Mouse (Mus musculus) hindbrain, embryonic 15.5 days (tissue): ENCODE measurements around the gene Adm2. TPM values are rescaled to one million over a fixed set of nuclear protein-coding genes. Genes with fewer than 3 reads are reported as not detected.

ENCODE experiments used
- ATAC-seq: fragments of 200-750 bp; cut with Nextera tagmentation; 2 replicates; pipeline ENCODE4 v1.8.0; 2017; ENCODE audit warnings: low read depth, moderate number of reproducible peaks, moderate TSS enrichment; ENCODE audit not compliant: low FRiP score
- H3K27ac ChIP-seq: fragments of 300-500 bp; sonication (generic); replicated peaks from 2 replicates; pipeline ENCODE4 v1.5.1; 2015; ENCODE audit warnings: mild to moderate bottlenecking, inconsistent platforms
- H3K27me3 ChIP-seq: fragments of 300-500 bp; sonication (generic); 2 replicates; pipeline ENCODE4 v1.6.1; 2015; ENCODE audit warnings: control low read depth, inconsistent platforms
- H3K36me3 ChIP-seq: fragments of 300-500 bp; sonication (generic); 2 replicates; pipeline ENCODE4 v1.6.1; 2015; ENCODE audit warnings: control low read depth, inconsistent platforms
- H3K4me1 ChIP-seq: fragments of 300-500 bp; sonication (generic); replicated peaks from 2 replicates; pipeline ENCODE4 v1.6.1; 2015; ENCODE audit warnings: control low read depth, inconsistent platforms
- H3K4me2 ChIP-seq: fragments of 300-500 bp; sonication (generic); 2 replicates; pipeline ENCODE4 v1.6.1; 2015; ENCODE audit warnings: moderate library complexity, mild to moderate bottlenecking, inconsistent platforms
- H3K4me3 ChIP-seq: fragments of 300-500 bp; sonication (generic); 2 replicates; pipeline ENCODE4 v1.5.1; 2015; ENCODE audit warnings: mild to moderate bottlenecking, inconsistent platforms
- H3K9ac ChIP-seq: fragments of 300-500 bp; sonication (generic); 2 replicates; pipeline ENCODE4 v1.6.1; 2015; ENCODE audit warnings: inconsistent platforms
- H3K9me3 ChIP-seq: fragments of 300-500 bp; sonication (generic); 2 replicates; pipeline ENCODE4 v1.6.1; 2016; ENCODE audit warnings: control low read depth, inconsistent platforms
- WGBS: fragments of 180-500 bp; shearing (Covaris S2); methylation state at CpG from one replicate; pipeline ENCODE4 v1.1.7; 2015; 5-methylcytosine and 5-hydroxymethylcytosine counted together
- polyA plus RNA-seq: library from polyadenylated mRNA; unstranded; fragments of >200 nt; fragmentation: Nextera tagmentation; extraction: Ambion mirVana; gene quantifications from 2 replicates; pipeline ENCODE4 v1.2.1, GENCODE M21; 2015

Gene Adm2
- polyA plus RNA-seq, 1 experiment from 2014 or later = not detected

- no peak for ATAC-seq
- no peaks in the 10 kb centered on the region for H3K36me3 ChIP-seq
- H3K27ac ChIP-seq = no peak overlapping the region
- H3K9me3 ChIP-seq = no peaks in the 10 kb centered on the region
- H3K27me3 ChIP-seq = no peaks in the 10 kb centered on the region
- WGBS = 50% methylated on average over 1 of the region's 1 CpGs
- no peak overlapping the region for H3K9ac ChIP-seq
- no peaks in the 10 kb centered on the region for H3K4me1 ChIP-seq
- no peak overlapping the region for H3K4me2 ChIP-seq
- no peak overlapping the region for H3K4me3 ChIP-seq
Measured at GRCm38 (mm10) chr15:89341678-89342077, 19.2 kb downstream of the Adm2 start.

- 92% methylated on average over 3 of the region's 3 CpGs for WGBS
- H3K4me3 ChIP-seq = no peak overlapping the region
- no peak for ATAC-seq
- H3K27ac ChIP-seq = no peak overlapping the region
- no peaks in the 10 kb centered on the region for H3K27me3 ChIP-seq
- H3K4me2 ChIP-seq = no peak overlapping the region
- no peaks in the 10 kb centered on the region for H3K4me1 ChIP-seq
- H3K36me3 ChIP-seq = no peaks in the 10 kb centered on the region
- H3K9ac ChIP-seq = no peak overlapping the region
- no peaks in the 10 kb centered on the region for H3K9me3 ChIP-seq
Measured at GRCm38 (mm10) chr15:89343325-89343724, 20.8 kb downstream of the Adm2 start.

DNA sequence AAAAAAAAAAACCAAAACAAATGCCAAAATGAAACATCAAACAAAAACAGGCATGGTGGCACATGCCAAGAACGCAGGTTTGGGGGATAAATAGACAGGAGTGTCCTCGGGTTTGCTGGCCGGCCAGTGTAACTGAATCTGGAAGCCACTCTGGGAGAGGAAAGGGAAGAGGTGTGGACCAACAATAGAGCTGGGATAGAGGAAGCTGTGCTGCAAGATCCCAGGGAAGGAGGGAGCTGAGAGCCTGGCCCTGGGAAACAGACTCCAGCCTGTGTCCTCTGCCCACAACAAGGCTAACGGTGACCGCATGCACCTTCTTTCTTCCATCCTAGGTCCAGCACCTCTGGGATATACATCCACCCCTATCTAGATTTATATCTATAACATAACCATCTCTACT lies 27.9 kb downstream of the Adm2 start:
- peaks cover 13% of the 10 kb centered on the region for H3K4me1 ChIP-seq
- H3K9me3 ChIP-seq = no peaks in the 10 kb centered on the region
- no peak overlapping the region for H3K4me2 ChIP-seq
- ATAC-seq = no peak
- H3K4me3 ChIP-seq = no peak overlapping the region
- WGBS = 89% methylated on average over 5 of the region's 5 CpGs
- H3K9ac ChIP-seq = no peak overlapping the region
- H3K27me3 ChIP-seq = no peaks in the 10 kb centered on the region
- peaks cover 24% of the 10 kb centered on the region for H3K36me3 ChIP-seq
- no peak overlapping the region for H3K27ac ChIP-seq

DNA sequence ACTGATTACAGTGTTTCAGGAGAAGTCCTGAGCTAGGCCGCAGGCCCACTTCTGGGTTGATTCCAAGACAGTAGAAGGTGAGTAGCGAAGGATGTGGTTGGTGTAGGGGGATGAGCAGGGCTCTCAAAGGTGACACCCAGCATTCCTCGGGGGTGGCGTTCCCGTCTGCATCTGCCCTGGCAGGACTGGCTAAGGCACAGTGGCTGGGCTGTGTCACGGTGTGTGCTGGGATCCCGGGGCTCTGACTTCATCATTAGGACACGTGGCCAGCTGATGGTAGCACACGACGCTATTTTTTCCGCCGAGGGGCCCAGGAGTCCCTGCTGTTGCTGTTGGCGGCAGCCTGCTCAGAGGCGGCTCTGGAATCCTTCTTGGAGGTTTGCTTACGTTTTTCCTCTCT lies 28.8 kb downstream of the Adm2 start:
- H3K9ac ChIP-seq = no peak overlapping the region
- no peak for ATAC-seq
- no peak overlapping the region for H3K4me3 ChIP-seq
- H3K9me3 ChIP-seq = no peaks in the 10 kb centered on the region
- 93% methylated on average over 15 of the region's 15 CpGs for WGBS
- H3K36me3 ChIP-seq = peaks cover 24% of the 10 kb centered on the region
- no peak overlapping the region for H3K4me2 ChIP-seq
- H3K4me1 ChIP-seq = peaks cover 14% of the 10 kb centered on the region
- H3K27me3 ChIP-seq = no peaks in the 10 kb centered on the region
- no peak overlapping the region for H3K27ac ChIP-seq

DNA sequence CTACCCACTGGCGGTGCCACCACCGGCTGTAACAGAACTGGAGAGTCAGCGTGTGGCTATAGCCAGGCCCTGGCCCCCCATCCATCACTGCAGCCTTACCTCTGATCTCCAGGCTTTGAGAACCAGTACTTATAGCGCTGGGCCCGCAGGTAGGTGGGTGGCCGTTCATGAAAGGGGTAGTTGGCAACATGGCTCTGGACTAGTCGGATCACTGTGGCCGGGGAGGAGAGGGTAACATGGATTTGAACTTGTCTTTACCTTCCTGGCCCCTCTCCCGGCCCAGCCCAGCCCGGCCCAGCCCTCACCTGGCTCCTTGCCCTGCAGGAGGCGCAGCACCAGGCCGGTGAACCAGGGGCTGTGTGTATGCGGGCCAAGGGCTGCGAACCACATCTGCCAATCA lies 29.5 kb downstream of the Adm2 start:
- Histone ChIP-seq H3K4me2 (no peak overlapping the region), H3K27me3 (no peaks in the 10 kb centered on the region), H3K9ac (no peak overlapping the region), H3K36me3 (peaks cover 24% of the 10 kb centered on the region), H3K4me3 (no peak overlapping the region), H3K4me1 (peaks cover 22% of the 10 kb centered on the region), H3K9me3 (no peaks in the 10 kb centered on the region), H3K27ac (no peak overlapping the region)
- no peak for ATAC-seq
- WGBS = 95% methylated on average over 14 of the region's 14 CpGs

DNA sequence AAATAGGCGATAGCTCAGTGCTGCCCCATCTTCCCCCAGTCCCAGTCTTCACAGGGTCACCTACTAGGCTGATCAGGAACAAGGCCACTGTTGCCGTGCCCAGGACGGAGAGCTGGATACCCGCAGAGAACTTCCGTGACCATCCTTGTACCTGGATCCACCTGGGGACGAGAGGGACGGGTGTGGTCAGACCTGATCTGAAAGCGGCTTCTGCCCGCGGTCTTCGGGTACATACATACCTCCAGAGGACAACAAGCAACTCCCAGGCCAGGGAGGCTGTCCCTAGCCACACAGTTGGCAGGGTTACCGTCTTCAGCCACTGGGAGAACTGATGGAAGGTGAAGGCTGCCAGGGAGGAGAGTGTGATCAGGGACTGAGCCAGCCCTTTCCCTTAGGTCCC lies 30.3 kb downstream of the Adm2 start:
- H3K9me3 ChIP-seq = no peaks in the 10 kb centered on the region
- no peak overlapping the region for H3K9ac ChIP-seq
- ATAC-seq = no peak
- H3K4me1 ChIP-seq = peaks cover 29% of the 10 kb centered on the region
- H3K27ac ChIP-seq = no peak overlapping the region
- no peak overlapping the region for H3K4me2 ChIP-seq
- H3K4me3 ChIP-seq = no peak overlapping the region
- H3K36me3 ChIP-seq = peaks cover 24% of the 10 kb centered on the region
- 95% methylated on average over 12 of the region's 12 CpGs for WGBS
- no peaks in the 10 kb centered on the region for H3K27me3 ChIP-seq

DNA sequence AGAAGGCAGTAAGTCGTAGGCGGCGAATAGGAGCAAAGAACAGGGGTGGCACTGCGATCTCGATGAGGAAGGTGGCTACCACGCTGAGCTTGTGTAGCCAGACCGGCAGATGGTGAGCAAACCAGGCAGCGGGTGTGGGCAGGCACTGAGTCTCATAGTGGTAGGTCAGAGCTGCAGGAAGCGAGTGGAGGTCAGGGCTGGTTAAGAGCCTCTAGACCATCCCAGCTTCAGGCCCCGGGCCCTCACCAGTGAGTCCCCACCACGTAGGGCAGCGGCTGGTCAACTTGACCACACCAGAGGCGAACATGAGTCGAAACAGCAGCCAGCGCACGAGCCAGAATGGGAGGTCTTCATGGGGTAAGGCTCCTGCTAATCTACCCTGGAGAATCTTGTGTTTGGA lies 31.3 kb downstream of the Adm2 start:
- H3K4me1 ChIP-seq = peaks cover 34% of the 10 kb centered on the region
- peak overlapping the region; percentile 91; the same call in 1 of the 2 replicates for H3K4me2 ChIP-seq
- H3K9me3 ChIP-seq = no peaks in the 10 kb centered on the region
- WGBS = 96% methylated on average over 16 of the region's 16 CpGs
- peaks cover 24% of the 10 kb centered on the region for H3K36me3 ChIP-seq
- H3K9ac ChIP-seq = no peak overlapping the region
- no peaks in the 10 kb centered on the region for H3K27me3 ChIP-seq
- H3K27ac ChIP-seq = no peak overlapping the region
- no peak overlapping the region for H3K4me3 ChIP-seq
- no peak for ATAC-seq

GRCm38 (mm10) chr15:89354455-89354854 lies 31.9 kb downstream of the Adm2 start:
- Histone ChIP-seq H3K4me3 (peak overlapping the region; percentile 72), H3K4me1 (peaks cover 34% of the 10 kb centered on the region), H3K36me3 (peaks cover 24% of the 10 kb centered on the region), H3K9ac (peak overlapping the region; percentile 76), H3K27ac (no peak overlapping the region), H3K27me3 (no peaks in the 10 kb centered on the region), H3K9me3 (no peaks in the 10 kb centered on the region), H3K4me2 (peak overlapping the region; percentile 91)
- 78% methylated on average over 7 of the region's 7 CpGs for WGBS
- no peak for ATAC-seq

DNA sequence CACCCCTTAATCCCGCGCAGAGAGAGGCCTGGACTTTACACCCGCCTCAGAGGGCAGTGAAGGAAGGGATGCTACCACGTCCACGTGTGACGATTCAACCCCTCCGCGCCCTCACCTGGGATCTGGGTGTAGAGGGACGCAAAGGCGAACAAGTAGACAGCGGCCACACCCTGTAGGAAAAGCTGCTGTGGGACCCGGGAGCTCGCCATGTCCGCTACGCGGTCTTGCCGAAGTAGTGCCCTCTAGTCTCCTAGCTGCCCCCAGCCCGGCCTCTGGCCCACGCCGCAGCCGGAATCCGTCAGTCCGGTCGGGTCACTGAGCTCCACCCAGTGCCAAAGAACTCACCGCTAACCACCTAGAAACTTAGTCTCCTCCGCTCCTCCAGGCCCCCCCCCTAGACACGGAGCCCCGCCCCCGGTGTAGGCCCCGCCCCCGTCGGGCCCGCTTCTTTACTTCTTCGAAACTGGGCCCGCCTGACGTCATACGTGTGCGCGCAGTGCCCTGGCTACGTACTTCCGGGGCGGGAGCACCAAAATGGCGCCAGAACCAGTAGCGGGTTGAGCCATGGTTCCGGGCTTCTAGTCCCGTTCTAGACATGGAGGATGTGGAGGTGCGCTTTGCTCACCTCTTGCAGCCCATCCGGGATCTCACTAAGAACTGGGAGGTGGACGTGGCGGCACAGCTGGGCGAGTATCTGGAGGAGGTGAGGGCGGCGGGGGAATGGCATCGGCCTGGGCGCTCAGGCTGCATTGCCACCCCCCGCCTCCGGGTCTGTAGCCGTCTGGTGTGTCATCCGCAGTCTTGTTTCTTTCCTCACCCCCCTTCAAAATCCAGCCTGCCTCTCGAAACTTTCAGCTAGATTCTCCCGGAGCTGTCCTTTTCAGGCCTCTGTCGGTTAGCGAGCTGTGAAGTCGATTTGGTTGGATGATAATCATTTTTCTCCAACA lies 33.0 kb downstream of the Adm2 start, which contains the start of the genes Lmf2 and Ncaph2:
Gene Lmf2, minus strand, starts transcription at position 419 of the 947 bp plus-strand sequence.
Gene Ncaph2, plus strand, starts transcription at position 479 of the 947 bp plus-strand sequence.
- Histone ChIP-seq H3K9me3 (no peaks in the 10 kb centered on the region), H3K4me1 (peaks cover 34% of the 10 kb centered on the region), H3K27me3 (no peaks in the 10 kb centered on the region), H3K4me2 (peak within 1 kb of the TSS; percentile 91), H3K9ac (peak within 1 kb of the TSS; percentile 76), H3K4me3 (peak within 1 kb of the TSS; percentile 72), H3K27ac (peak within 1 kb of the TSS; percentile 82), H3K36me3 (peaks cover 26% of the 10 kb centered on the region)
- under 1% methylated on average over 64 of the region's 64 CpGs for WGBS
- peak; percentile 94 for ATAC-seq

DNA sequence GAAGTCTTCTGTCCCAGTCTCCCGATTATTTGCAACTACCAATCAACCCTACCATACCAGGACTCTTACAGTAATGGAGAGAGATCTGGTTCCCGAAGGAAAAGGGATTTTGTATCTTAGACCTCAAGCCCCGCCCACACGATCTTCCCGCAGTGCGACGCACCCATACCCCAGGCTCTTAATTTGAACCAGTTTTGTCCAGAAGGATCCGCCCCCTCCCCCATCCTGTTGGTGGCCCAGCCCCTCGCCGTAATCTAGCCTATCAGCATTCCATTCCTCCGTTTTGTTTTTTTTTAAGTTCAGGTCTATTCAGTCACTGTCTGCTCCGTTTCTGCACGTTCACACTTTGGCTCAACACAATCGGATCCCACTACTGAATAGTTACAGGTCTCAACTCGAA lies 33.9 kb downstream of the Adm2 start:
- peak overlapping the region; percentile 72 for H3K4me3 ChIP-seq
- H3K36me3 ChIP-seq = peaks cover 26% of the 10 kb centered on the region
- no peaks in the 10 kb centered on the region for H3K9me3 ChIP-seq
- peak overlapping the region; percentile 91 for H3K4me2 ChIP-seq
- no peaks in the 10 kb centered on the region for H3K27me3 ChIP-seq
- H3K4me1 ChIP-seq = peaks cover 34% of the 10 kb centered on the region
- peak overlapping the region; percentile 82 for H3K27ac ChIP-seq
- H3K9ac ChIP-seq = peak overlapping the region; percentile 76
- WGBS = 0% methylated on average over 15 of the region's 15 CpGs
- peak; percentile 41; the same call in 1 of the 2 replicates for ATAC-seq

- no peak for ATAC-seq
- no peak overlapping the region for H3K4me3 ChIP-seq
- no peaks in the 10 kb centered on the region for H3K9me3 ChIP-seq
- H3K9ac ChIP-seq = no peak overlapping the region
- no peak overlapping the region for H3K27ac ChIP-seq
- WGBS = 87% methylated on average over 3 of the region's 3 CpGs
- peaks cover 28% of the 10 kb centered on the region for H3K36me3 ChIP-seq
- H3K27me3 ChIP-seq = no peaks in the 10 kb centered on the region
- H3K4me1 ChIP-seq = peaks cover 34% of the 10 kb centered on the region
- H3K4me2 ChIP-seq = no peak overlapping the region
Measured at GRCm38 (mm10) chr15:89358784-89359183, 36.3 kb downstream of the Adm2 start.

DNA sequence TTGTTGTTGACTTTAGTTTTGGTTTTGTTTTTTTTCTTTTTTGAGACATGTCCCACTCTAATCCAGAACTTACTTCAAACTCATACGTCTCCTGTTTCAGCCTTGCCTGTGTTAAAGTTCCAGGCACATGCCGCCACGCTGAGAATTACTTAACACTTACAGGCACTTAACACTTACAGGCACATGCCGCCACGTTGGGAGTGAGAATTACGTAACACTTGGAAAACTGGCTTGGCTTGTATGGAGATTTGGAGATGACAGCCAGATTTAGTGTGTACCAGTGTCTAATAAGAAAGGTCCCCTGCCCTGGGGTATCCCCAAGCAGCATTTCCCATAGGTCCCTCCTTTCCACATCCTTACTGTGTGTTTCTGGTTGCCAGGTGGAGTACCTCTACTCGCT lies 40.5 kb downstream of the Adm2 start:
- no peak overlapping the region for H3K9ac ChIP-seq
- peaks cover 71% of the 10 kb centered on the region for H3K36me3 ChIP-seq
- no peak for ATAC-seq
- no peaks in the 10 kb centered on the region for H3K9me3 ChIP-seq
- no peak overlapping the region for H3K4me3 ChIP-seq
- H3K27me3 ChIP-seq = no peaks in the 10 kb centered on the region
- H3K27ac ChIP-seq = no peak overlapping the region
- 96% methylated on average over 7 of the region's 7 CpGs for WGBS
- H3K4me1 ChIP-seq = peaks cover 4% of the 10 kb centered on the region
- H3K4me2 ChIP-seq = no peak overlapping the region
